Mouse (Mus musculus) ES-CJ7 (cell line): ENCODE measurements around the gene Tcf25.
A peak's percentile ranks its signal among the peaks of the same experiment; 100 is the strongest.
"Not testable (repeated sequence)": the region's sequence is repeated elsewhere in the genome, so short reads cannot be mapped to it uniquely, and the experiment has no call there.

Source experiments
- DNase-seq: peaks from one replicate; pipeline ENCODE4 v3.0.0; 2011; ENCODE audit warnings: low read depth, low spot score

Tcf25 gene

DNA sequence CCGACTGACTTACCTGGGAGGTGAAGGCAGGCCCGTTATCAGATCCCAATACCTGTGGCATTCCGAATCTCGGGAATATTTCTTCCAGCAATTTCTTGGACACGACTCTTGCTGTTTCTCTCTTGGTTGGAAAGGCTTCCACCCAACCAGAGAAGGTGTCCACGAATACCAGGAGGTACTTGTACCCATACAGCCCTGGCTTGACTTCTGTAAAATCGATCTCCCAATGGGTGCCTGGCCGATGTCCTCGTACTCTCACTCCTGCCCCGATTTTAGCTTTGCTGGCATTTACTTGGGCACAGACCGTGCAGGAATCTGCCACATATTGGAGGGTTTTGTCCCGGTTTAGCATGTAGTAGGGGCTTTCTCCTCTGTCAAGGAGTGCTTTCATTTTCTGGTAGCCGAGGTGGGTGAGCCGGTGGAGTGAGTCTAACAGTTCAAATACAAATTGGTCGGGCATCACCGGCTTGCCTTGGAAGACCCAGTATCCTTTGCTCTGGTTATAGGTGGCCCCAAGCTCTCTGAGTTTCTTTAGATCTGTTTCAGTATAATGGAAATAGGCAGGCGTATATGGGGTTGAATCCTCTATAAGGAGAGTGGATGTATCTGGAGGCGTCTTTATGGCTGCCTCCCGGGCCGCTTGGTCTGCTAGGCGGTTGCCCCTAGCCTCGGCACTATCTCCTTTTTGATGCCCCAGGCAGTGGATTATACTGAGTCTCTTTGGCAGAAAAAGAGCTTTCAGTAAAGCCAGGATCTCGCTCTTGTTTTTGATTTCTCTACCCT is 55.6 kb downstream of the Tcf25 start:
- DNase-seq = no peak

GRCm38 (mm10) chr8:123429722-123430013 is 56.1 kb downstream of the Tcf25 start:
- not testable (repeated sequence) for DNase-seq

DNA sequence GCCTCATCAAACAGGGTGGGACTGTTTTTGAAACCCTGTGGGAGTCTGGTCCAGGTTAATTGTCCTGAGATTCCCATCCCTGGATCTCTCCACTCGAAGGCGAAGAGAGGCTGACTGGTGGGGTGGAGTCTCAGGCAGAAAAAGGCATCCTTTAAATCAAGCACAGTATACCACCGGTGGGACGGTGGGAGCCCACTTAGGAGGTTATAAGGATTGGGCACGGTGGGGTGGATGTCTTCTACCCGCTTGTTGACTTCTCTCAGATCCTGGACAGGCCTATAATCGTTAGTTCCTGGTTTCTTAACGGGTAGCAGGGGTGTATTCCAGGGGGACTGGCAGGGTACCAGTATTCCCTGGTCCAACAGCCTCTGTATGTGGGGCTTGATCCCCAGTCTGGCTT is 57.4 kb downstream of the Tcf25 start:
- not testable (repeated sequence) for DNase-seq

DNA sequence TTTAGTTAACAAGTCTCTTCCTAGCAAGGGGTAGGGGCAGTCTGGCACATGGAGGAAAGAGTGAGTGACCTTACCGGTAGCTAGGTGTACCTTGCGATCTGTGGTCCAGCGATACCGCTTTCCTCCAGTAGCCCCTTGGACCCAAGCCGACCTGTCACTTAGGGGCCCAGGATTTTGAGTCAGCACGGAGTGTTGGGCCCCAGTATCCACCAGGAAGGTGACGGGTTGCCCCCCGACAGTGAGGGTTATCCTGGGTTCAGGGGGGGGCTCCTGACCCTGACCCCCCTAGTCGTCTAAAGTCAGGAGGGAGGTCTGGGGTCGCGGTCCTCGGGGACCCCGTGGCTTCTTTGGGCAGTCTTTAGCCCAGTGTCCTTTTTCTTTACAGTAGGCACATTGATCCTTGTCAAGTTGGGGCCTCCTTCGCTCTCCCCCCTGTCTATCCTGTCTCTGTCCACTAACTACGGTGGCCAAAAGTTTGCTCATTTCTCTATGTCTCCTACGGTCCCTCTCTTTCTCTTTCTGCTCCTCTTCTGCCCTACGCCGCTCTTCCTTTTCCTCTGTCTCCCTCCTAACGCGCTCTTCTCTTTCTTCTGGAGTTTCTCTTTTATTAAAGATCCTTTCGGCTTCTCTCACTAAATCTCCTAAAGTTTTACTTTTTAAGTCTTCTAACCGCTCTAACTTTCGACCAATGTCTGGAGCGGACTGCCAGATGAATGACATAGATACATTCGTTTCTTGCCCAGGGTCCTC is 58.2 kb downstream of the Tcf25 start:
- no peak for DNase-seq

DNA sequence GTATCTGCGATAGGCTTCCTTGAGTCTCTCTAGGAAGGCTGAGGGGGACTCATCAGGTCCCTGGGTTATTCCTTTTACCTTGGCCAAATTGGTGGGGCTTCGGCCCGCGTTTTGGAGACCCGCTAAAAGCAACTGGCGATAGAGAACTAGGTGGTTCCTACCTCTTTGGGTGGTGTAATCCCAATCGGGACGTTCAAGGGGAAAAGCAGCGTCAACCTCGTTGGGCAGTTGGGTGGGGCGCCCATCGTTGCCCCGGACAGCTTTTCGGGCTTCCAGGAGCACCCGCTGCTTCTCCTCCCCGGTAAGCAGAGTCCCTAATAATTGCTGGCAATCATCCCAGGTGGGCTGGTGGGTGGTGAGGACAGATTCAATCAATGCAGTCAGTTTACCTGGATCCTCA is 58.8 kb downstream of the Tcf25 start:
- DNase-seq = no peak

GRCm38 (mm10) chr8:123433241-123433974 is 59.9 kb downstream of the Tcf25 start:
- DNase-seq = not testable (repeated sequence)

DNA sequence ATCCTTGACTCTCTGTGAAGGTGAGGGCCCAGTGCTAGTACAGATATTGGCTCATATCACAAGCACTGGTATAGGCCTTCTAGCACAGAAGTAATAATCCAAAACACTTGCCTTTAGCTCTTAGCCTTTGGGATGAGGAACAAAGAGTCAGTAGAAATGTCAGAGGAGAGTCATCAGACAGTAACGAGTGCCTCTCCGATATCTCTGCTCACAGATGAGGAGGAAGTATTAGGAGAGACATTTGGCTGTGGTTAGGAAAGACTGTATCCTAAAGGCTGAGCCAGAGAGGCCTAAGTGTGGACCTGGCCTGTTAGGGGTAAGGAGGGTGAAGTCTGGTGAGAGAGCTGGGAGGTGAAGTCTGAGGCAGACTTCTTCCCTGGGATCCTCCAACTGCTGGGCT is 68.2 kb downstream of the Tcf25 start:
- no peak for DNase-seq

DNA sequence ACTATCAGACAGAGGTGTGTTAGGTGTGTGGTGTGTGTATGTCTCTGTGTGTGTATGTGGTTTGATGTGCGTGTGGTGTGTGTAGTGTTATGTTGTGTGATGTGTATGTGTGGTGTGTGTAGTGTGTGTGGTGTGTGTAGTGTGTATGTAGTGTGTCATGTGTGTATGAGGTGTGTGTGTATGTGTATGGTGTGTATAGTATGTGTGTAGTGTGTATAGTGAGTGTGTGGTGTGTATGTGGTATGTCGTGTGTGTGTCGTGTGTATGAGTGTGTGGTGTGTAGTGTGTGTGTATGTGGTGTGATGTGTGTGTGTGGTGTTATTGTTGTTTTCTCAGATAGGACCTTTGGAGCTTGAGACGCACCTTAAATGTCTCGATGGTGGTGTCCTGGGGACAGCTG is 68.8 kb downstream of the Tcf25 start:
- no peak for DNase-seq

DNA sequence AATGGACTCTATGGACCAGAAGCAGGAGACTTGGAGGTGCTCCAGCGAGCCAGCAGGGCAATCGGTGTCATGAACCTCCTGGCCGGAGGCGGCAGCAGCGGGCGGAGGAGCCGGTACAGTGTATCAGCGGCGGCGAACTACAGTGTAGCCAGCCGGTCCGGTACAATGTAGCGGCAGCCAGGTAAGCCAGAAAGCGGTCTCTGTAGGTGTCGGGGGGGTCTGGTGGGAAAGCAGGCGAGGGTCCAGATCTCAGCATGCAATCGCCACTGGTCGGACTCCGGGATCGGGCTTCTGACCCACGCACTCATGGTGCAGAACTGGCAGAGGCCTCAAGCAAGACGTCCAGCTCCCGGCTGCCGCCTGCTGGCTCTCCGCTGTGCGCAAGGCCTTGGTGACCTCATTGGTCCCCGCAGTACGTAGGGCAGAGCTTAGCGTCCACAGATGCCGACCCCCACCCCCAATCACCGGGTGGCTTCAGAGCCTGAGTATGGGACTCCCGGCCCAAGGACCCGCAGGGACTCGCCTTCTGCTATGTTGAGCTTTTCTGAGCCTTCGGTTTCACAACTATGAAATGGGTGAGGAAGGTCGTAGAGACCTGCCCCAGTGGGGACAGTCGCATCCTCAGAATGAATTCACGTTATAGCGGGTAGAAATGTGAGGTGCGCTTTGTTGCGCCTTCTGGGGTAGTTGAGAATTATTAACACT is 69.5 kb downstream of the Tcf25 start:
- DNase-seq = peak; percentile 96

DNA sequence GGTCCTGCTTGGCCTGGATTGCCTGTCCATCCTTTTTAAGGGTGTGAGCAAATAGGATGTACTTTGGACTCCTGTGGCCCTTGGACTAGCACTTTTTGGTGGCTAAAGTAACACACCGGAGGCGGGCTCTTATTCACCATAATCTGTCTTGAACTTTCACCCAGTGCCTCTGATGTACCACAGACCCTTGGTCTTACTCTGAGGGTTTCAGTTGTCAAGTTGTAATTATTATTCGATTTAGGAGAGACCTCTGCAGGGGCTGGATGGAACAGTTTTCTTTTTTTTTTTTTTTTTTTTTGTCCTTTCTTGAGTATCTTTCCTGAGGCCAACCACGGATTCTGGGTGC is 70.0 kb downstream of the Tcf25 start:
- DNase-seq = no peak

GRCm38 (mm10) chr8:123444131-123444530 is 70.6 kb downstream of the Tcf25 start:
- peak; percentile 5 for DNase-seq

DNA sequence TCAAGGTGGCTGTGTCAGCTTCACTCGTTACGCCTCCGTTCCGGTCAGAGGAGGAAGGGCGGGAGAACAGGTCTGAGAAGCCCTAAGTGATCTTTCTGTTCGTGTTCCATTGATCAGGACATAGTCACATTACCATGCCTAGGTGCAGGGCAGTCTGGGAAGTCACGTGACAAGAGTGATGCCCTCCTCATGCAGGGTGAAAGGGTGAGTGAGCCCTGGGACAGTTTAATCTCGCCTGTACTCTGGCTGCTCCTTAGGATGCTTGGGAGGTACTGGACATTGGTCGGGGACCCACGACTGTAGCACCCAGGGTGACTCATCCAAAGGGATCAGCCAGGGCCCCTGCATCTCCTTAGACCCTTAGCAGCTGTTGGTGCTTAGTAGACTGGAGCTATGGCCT is 72.4 kb downstream of the Tcf25 start:
- peak; percentile 28 for DNase-seq

DNA sequence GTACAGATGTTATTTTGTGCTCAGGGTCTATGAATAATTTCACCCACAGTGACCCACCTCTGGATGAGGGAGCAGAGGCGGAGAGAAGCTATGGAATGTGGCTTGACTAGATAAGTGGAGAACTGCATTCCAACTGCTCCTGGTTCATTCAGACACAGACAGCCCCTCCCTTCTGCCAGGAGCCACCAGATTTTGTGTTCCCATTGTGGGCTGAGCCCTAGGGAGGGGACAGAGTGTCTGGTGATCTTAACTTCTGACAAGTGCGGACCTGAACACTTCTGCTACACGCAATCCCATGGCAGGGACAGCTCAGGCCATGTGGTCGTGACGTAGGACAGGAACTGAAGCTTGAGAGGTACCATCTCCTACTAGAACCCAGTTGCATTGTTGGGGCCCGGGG is 73.2 kb downstream of the Tcf25 start:
- DNase-seq = peak; percentile 69

DNA sequence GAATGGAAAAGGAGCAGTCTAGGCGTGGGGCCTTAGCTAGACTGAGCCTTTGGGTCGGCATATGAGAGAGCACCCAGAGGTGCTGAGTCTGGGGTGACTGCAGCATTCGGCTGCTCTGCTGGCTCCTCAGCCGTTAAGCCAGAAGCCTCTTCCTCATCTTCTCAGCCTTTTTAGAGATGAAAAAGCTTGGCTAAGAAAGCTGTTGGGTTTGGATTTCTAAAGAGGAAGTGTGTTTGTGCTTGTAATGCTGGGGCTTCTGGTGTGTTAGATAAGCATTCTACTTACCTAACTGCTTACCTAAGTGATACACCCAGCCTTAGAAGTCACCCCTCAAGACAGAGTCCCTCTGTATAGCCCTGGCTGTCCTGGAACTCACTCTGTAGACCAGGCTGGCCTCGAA is 77.2 kb downstream of the Tcf25 start:
- DNase-seq = peak; percentile 1

GRCm38 (mm10) chr8:123451747-123452146 is 78.2 kb downstream of the Tcf25 start:
- DNase-seq = not testable (repeated sequence)

DNA sequence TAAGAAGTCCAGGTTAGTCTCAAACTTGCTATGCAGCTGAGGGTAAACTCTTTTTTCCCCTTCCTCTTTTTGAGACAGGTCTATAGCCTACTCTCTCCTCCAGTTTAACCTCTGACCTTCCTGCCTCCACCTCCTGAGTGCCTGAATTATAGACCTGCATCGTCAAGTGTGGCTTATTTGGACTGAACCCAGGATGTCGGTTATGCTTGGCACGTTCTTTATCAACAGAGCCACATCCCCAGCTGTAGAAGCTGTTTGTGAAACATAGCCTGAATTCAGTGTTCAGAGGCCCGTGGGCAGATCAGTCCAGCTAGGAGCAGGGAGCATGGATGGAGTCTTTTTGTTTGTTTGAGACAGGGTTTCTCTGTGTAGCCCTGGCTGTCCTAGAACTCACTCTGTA is 78.6 kb downstream of the Tcf25 start:
- DNase-seq = peak; percentile 4

GRCm38 (mm10) chr8:123453291-123453690 is 79.7 kb downstream of the Tcf25 start:
- peak; percentile 69 for DNase-seq
